Mouse (Mus musculus) E14TG2a.4 (cell line): ENCODE results near the gene Gm45713.
A peak's percentile ranks its signal among the peaks of the same experiment; 100 is the strongest.
"Not testable (repeated sequence)": the region's sequence is repeated elsewhere in the genome, so short reads cannot be mapped to it uniquely, and the experiment has no call there.

ENCODE experiments used
- H3K27me3 ChIP-seq: 2 replicates; pipeline ENCODE4 v1.6.1; 2014; ENCODE audit warnings: low read length, control low read depth; ENCODE audit not compliant: insufficient read depth
- H3K36me3 ChIP-seq: 2 replicates; pipeline ENCODE4 v1.6.1; 2014; ENCODE audit warnings: low read length, control low read depth; ENCODE audit not compliant: insufficient read depth
- H3K4me1 ChIP-seq: replicated peaks from 2 replicates; pipeline ENCODE4 v1.6.1; 2014; ENCODE audit warnings: low read depth, low read length, control low read depth
- H3K4me3 ChIP-seq: replicated peaks from 2 replicates; pipeline ENCODE4 v1.5.1; 2014; ENCODE audit warnings: mild to moderate bottlenecking, low read length
- H3K9me3 ChIP-seq: 2 replicates; pipeline ENCODE4 v1.6.1; 2014; ENCODE audit warnings: low read length, control low read depth
- CTCF ChIP-seq: conservative IDR thresholded peaks from 2 replicates; pipeline ENCODE4 v1.5.1; 2014; ENCODE audit warnings: low read length
- NANOG ChIP-seq: IDR thresholded peaks from 2 replicates; pipeline ENCODE4 v1.6.1; 2014; ENCODE audit warnings: borderline replicate concordance, low read length, mixed read lengths
- POU5F1 ChIP-seq: IDR thresholded peaks from 2 replicates; pipeline ENCODE4 v1.6.1; 2014; ENCODE audit warnings: low read length, borderline replicate concordance

Gene Gm45713

GRCm38 (mm10) chr7:45098541-45099240, 37.3 kb downstream of the Gm45713 start:
- Histone ChIP-seq H3K4me1 (peaks cover 68% of the 10 kb centered on the region), H3K27me3 (no peaks in the 10 kb centered on the region), H3K9me3 (no peaks in the 10 kb centered on the region), H3K4me3 (no peak overlapping the region), H3K36me3 (peaks cover 8% of the 10 kb centered on the region; the same call in 1 of the 2 replicates)
- no peak for TF ChIP-seq NANOG
- TF ChIP-seq CTCF: peak; percentile 89
- no peak for TF ChIP-seq POU5F1

DNA sequence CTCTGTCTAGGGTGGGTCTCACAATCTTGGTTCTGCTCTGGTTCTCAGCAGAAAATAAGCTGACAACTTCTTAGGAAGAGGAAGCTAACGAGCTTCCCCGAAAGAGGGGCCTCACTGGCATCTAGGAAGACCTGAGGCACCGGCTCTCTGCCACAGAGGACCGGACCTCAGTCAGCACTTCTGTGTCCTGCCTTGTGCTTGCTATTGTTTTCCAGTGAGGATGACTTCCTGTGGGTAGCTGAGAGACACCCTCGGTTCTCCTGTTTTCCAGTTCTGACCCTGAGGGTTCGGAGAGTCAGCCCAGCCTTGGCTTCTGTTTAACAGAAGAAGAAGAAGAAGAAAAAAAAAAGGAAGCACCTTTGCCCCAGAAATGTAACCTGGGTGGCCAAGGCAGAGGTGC, 38.6 kb downstream of the Gm45713 start:
- no peak for TF ChIP-seq POU5F1
- no peak for TF ChIP-seq CTCF
- TF ChIP-seq NANOG: no peak
- Histone ChIP-seq H3K9me3 (no peaks in the 10 kb centered on the region), H3K36me3 (peaks cover 7% of the 10 kb centered on the region; the same call in 1 of the 2 replicates), H3K4me3 (no peak overlapping the region), H3K4me1 (peaks cover 65% of the 10 kb centered on the region), H3K27me3 (no peaks in the 10 kb centered on the region)

DNA sequence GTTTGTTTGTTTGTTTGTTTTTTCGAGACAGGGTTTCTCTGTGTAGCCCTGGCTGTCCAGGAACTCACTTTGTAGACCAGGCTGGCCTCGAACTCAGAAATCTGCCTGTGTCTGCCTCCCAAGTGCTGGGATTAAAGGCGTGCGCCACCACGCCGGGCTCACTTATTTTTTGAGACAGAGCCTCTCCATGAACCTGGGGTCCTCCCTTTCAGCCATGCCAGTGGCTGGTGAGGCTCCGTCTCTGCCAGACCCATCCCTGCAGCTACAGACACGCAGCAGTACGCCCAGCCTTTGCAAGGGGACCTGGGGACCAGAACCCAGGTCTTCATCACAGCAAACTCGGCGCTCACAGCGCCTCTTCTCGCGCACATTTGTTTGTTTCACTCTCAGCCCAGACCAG, 40.1 kb downstream of the Gm45713 start:
- not testable (repeated sequence) for H3K36me3 ChIP-seq, H3K9me3 ChIP-seq, H3K4me3 ChIP-seq, H3K27me3 ChIP-seq
- peaks cover 66% of the 10 kb centered on the region for H3K4me1 ChIP-seq

DNA sequence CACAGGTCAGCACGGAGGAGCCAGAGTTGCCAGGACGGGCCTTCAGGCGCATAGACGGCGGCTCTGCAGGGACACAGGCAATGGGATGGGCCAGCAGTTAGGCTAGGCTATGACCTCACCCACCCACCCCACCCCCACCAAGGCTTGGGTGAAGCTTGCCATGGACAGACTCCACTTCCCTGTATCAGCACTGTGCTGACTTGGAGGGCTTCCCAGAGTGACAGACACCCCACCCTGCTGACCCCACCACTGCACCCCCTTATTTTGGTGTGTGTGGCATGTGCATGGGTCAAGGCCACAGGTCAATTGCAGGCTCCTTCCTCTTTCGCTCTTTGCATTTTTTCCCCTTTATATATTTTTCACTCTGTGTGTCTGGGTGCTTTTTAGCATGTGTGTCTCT, 40.7 kb downstream of the Gm45713 start:
- H3K4me3 ChIP-seq: no peak overlapping the region
- H3K9me3 ChIP-seq: no peaks in the 10 kb centered on the region
- TF ChIP-seq CTCF (no peak), NANOG (no peak), POU5F1 (no peak)
- no peaks in the 10 kb centered on the region for H3K36me3 ChIP-seq
- H3K27me3 ChIP-seq: no peaks in the 10 kb centered on the region
- H3K4me1 ChIP-seq: peaks cover 72% of the 10 kb centered on the region

DNA sequence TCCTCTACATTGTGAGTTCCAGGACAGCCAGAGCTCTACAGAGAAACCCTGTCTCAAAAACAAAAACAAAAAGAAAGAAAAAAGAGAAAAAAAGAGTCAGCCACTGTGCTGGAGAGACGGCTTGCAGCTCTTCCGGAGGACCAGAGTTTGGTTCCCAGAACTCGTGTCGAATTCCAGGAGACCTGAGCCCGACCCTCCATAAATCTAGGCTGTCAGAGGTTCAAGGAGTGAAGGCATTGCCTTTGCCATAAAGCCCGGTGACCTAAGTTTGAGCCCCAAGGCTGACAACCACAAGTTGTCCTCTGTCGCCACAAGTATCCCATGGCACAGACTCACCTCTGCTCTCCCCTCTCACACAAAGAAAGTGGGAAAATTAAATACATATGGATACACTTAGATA, 41.9 kb downstream of the Gm45713 start:
- Histone ChIP-seq H3K4me3 (no peak overlapping the region), H3K36me3 (no peaks in the 10 kb centered on the region), H3K27me3 (no peaks in the 10 kb centered on the region), H3K4me1 (peaks cover 76% of the 10 kb centered on the region), H3K9me3 (no peaks in the 10 kb centered on the region)
- TF ChIP-seq NANOG (no peak), POU5F1 (no peak), CTCF (no peak)

DNA sequence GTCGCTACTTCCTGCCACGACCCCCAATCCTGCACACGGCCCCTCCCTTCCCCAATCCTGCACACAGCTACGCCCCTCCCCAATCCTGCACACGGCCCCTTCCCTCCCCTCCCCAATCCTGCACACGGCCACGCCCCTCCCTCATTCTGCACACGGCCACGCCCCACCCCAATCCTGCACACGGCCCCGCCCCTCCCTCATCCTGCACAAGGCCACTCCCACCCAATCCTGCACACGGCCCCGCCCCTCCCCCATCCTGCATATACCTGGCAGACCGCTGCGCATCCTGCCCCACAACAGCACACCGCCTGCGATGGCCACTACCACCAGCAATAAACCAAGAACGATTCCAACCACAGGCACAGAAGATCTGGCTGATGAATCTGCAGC, 42.5 kb downstream of the Gm45713 start:
- Histone ChIP-seq H3K36me3 (no peaks in the 10 kb centered on the region), H3K4me3 (peak overlapping the region; percentile 43; the same call in 1 of the 2 replicates), H3K27me3 (no peaks in the 10 kb centered on the region), H3K9me3 (no peaks in the 10 kb centered on the region), H3K4me1 (peaks cover 74% of the 10 kb centered on the region)
- TF ChIP-seq CTCF (no peak), POU5F1 (no peak), NANOG (no peak)

GRCm38 (mm10) chr7:45092828-45093515, 43.1 kb downstream of the Gm45713 start:
- H3K4me3 ChIP-seq: peak overlapping the region; percentile 43
- no peak for TF ChIP-seq CTCF
- TF ChIP-seq POU5F1: no peak
- no peak for TF ChIP-seq NANOG
- no peaks in the 10 kb centered on the region for H3K27me3 ChIP-seq
- H3K4me1 ChIP-seq: peaks cover 76% of the 10 kb centered on the region
- no peaks in the 10 kb centered on the region for H3K9me3 ChIP-seq
- peaks cover 2% of the 10 kb centered on the region for H3K36me3 ChIP-seq

DNA sequence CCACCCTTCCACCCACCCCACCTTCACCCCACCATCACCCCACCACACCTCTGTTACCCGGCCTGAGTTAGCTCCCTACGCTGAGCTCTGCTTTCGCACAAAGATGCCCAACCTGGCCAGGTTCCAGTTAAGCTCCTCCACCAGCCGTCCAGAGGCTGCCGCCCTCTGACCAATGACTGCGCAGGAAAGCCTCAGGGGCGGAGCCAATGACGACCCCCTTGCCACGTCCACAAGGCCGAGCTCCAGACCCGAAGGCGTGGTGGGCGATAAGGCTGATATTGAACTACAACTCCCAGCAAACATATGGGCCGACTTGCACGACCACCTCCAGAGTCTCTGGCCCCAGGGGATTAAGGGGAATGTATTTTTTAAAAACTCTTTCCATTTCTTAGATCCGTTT, 44.0 kb downstream of the Gm45713 start, which contains the start of gene Rcn3:
TSS of gene Rcn3 (minus strand) at position 174 of the 400 bp plus-strand sequence.
- TF ChIP-seq NANOG: no peak
- TF ChIP-seq CTCF: no peak
- TF ChIP-seq POU5F1: no peak

More for the DNA sequence above, 44.0 kb downstream of the Gm45713 start, which contains the start of gene Rcn3:
- Histone ChIP-seq H3K27me3 (no peaks in the 10 kb centered on the region), H3K9me3 (no peaks in the 10 kb centered on the region), H3K4me1 (peaks cover 76% of the 10 kb centered on the region), H3K36me3 (peaks cover 11% of the 10 kb centered on the region), H3K4me3 (peak within 1 kb of the TSS; percentile 74)
